Mouse (Mus musculus) heart, embryonic 14.5 days (tissue): ENCODE results near the gene Ice2. TPM values are rescaled to one million over a fixed set of nuclear protein-coding genes. Genes with fewer than 3 reads are reported as not detected.

ENCODE experiments used
- ATAC-seq: fragments of 200-750 bp; cut with Nextera tagmentation; 2 replicates; pipeline ENCODE4 v1.8.0; 2017; ENCODE audit warnings: low read depth, moderate TSS enrichment; ENCODE audit not compliant: insufficient number of reproducible peaks, insufficient read depth, low FRiP score
- H3K27ac ChIP-seq, 2 experiments: fragments of 200-500 bp in 1 of 2; fragments of 300-500 bp in 1 of 2; sonication (generic) in 1 of 2; replicated peaks in 1 of 2; 2 replicates each; pipeline ENCODE4 v1.5.1; 2012 to 2014; ENCODE audit warnings: low read depth in 2 of 2, low read length in 2 of 2, control low read depth in 1 of 2, mild to moderate bottlenecking in 1 of 2, mixed read lengths in 1 of 2; ENCODE audit not compliant: control insufficient read depth in 1 of 2, insufficient read depth in 1 of 2
- H3K27me3 ChIP-seq: fragments of 300-500 bp; sonication (generic); 2 replicates; pipeline ENCODE4 v1.6.1; 2014; ENCODE audit warnings: mild to moderate bottlenecking, low read length, control low read depth; ENCODE audit not compliant: control insufficient read depth, insufficient read depth
- H3K36me3 ChIP-seq: fragments of 300-500 bp; sonication (generic); 2 replicates; pipeline ENCODE4 v1.6.1; 2014; ENCODE audit warnings: mild to moderate bottlenecking, control low read depth, low read length, mixed read lengths; ENCODE audit not compliant: control insufficient read depth, insufficient read depth
- H3K4me1 ChIP-seq, 2 experiments: fragments of 200-500 bp in 1 of 2; fragments of 300-500 bp in 1 of 2; sonication (generic) in 1 of 2; 2 replicates each; pipeline ENCODE4 v1.6.1; 2012 to 2014; ENCODE audit warnings: low read length in 2 of 2, control low read depth in 1 of 2, mixed read lengths in 1 of 2; ENCODE audit not compliant: control insufficient read depth in 2 of 2, insufficient read depth in 2 of 2
- H3K4me2 ChIP-seq: fragments of 300-500 bp; sonication (generic); 2 replicates; pipeline ENCODE4 v1.6.1; 2014; ENCODE audit warnings: mild to moderate bottlenecking, low read length
- H3K4me3 ChIP-seq, 2 experiments: fragments of 200-500 bp in 1 of 2; fragments of 300-500 bp in 1 of 2; sonication (generic) in 1 of 2; 2 replicates each; pipeline ENCODE4 v1.5.1; 2012 to 2014; ENCODE audit warnings: low read length in 2 of 2, mild to moderate bottlenecking in 2 of 2, control low read depth in 1 of 2, low read depth in 1 of 2, moderate library complexity in 1 of 2; ENCODE audit not compliant: control insufficient read depth in 1 of 2, insufficient read depth in 1 of 2
- H3K9ac ChIP-seq: fragments of 300-500 bp; sonication (generic); 2 replicates; pipeline ENCODE4 v1.6.1; 2014; ENCODE audit warnings: mild to moderate bottlenecking, low read length
- H3K9me3 ChIP-seq: fragments of 300-500 bp; sonication (generic); 2 replicates; pipeline ENCODE4 v1.6.1; 2016; ENCODE audit warnings: low read length, control low read depth; ENCODE audit not compliant: control insufficient read depth
- WGBS: fragments of 180-500 bp; shearing (Covaris S2); extraction: QIAGEN DNeasy Blood & Tissue Kit; methylation state at CpG from one replicate; pipeline ENCODE4 v1.1.7; 2014; 5-methylcytosine and 5-hydroxymethylcytosine counted together
- polyA plus RNA-seq: library from polyadenylated mRNA; unstranded; fragments of >200 nt; fragmentation: Nextera tagmentation; extraction: Ambion mirVana; gene quantifications from 2 replicates; pipeline ENCODE4 v1.2.1, GENCODE M21; 2014

The Ice2 gene
- polyA plus RNA-seq = 10.9 and 13.9 TPM in 2 replicates

DNA sequence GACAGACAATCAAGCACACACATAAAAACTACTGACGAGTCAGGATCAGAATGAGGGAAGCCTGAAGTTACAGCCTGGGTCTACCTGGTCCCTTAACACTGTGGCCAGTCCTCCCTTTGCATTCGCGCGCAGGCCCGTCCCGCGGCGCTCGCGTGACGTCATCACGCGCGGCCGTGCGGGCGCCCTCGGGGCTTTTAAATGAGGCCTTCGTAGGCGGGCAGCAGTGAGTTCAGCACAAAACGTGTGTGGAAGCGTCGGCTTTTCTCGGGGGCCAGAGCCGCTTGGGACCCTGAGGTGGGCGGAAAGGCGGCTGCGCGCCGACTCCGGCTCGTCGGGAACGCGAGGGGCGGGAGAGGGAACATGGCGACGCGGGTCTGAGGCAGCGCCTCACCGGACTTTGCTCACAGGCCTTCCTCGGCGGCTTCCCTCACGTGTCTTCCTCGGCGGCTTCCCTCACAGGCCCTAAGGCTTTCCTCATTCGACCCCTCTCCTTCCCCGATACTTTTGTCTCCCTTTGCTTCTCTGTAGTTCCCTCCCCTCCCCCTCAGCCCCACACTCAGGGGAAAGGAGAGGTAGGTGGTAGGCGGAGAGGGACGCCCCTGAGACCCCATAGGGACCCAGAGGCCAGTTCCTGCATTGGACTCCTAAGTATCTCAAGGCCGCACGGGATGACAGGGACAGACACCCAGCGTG, at the start of gene Ice2:
Gene Ice2 (plus strand): TSS at position 147 of the 693 bp plus-strand sequence.
- Histone ChIP-seq H3K27me3 (no peaks in the 10 kb centered on the region), H3K4me1 (peaks cover 0 to 8% of the 10 kb centered on the region in 2 experiments; a peak in 3 of 4 replicates), H3K36me3 (peaks cover 14% of the 10 kb centered on the region), H3K4me2 (peak within 1 kb of the TSS; percentile 93), H3K27ac (peak within 1 kb of the TSS; percentile 92 to 97), H3K4me3 (peak within 1 kb of the TSS; percentile 70 to 94), H3K9me3 (no peaks in the 10 kb centered on the region), H3K9ac (peak within 1 kb of the TSS; percentile 89)
- peak; percentile 77; the same call in 1 of the 2 replicates for ATAC-seq
- WGBS = under 1% methylated on average over 53 of the region's 53 CpGs

DNA sequence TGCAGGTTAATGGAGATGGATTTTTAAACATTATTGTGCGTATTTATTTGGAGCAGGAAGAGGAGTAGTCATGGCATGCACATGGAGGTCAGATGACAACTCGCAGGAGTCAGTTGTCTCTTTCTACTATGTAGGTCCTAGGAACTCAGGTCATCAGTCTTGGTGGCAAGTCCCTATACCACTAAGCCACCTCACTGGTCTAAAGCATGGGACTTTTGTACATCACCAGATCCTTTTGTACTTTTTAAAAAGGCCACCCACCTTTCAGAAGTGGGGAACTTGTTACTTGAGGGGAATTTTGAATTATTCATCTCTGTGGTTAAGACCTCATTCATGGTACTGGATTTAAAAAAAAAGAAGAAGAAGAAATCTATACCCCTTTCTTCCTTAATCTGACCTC, 48.2 kb upstream of the Ice2 start:
- Histone ChIP-seq H3K27ac (no peak overlapping the region), H3K9me3 (no peaks in the 10 kb centered on the region), H3K4me1 (peaks cover 0 to 4% of the 10 kb centered on the region in 2 experiments; a peak in 1 of 4 replicates), H3K9ac (no peak overlapping the region), H3K4me2 (no peak overlapping the region), H3K36me3 (no peaks in the 10 kb centered on the region), H3K4me3 (no peak overlapping the region), H3K27me3 (no peaks in the 10 kb centered on the region)
- 88% methylated on average over 2 of the region's 2 CpGs for WGBS
- no peak for ATAC-seq

- Histone ChIP-seq H3K4me1 (no peaks in the 10 kb centered on the region), H3K27me3 (no peaks in the 10 kb centered on the region), H3K27ac (no peak overlapping the region), H3K36me3 (no peaks in the 10 kb centered on the region), H3K9me3 (no peaks in the 10 kb centered on the region), H3K4me2 (no peak overlapping the region), H3K9ac (no peak overlapping the region), H3K4me3 (no peak overlapping the region)
- WGBS = 92% methylated on average over 6 of the region's 6 CpGs
- no peak for ATAC-seq
Measured at GRCm38 (mm10) chr9:69354228-69354627, 43.5 kb upstream of the Ice2 start.

GRCm38 (mm10) chr9:69357834-69358233, 39.9 kb upstream of the Ice2 start:
- WGBS = 27% methylated on average over 3 of the region's 3 CpGs
- Histone ChIP-seq H3K9ac (no peak overlapping the region), H3K4me2 (no peak overlapping the region), H3K27me3 (no peaks in the 10 kb centered on the region), H3K4me1 (no peaks in the 10 kb centered on the region), H3K27ac (no peak overlapping the region), H3K36me3 (no peaks in the 10 kb centered on the region), H3K9me3 (no peaks in the 10 kb centered on the region), H3K4me3 (no peak overlapping the region)
- ATAC-seq = no peak

- WGBS = 85% methylated on average over 6 of the region's 6 CpGs
- no peak overlapping the region for H3K4me3 ChIP-seq
- no peak overlapping the region for H3K4me2 ChIP-seq
- no peaks in the 10 kb centered on the region for H3K36me3 ChIP-seq
- H3K9me3 ChIP-seq = no peaks in the 10 kb centered on the region
- no peak overlapping the region for H3K9ac ChIP-seq
- no peaks in the 10 kb centered on the region for H3K4me1 ChIP-seq
- H3K27me3 ChIP-seq = no peaks in the 10 kb centered on the region
- ATAC-seq = no peak
- H3K27ac ChIP-seq = no peak overlapping the region
Measured at GRCm38 (mm10) chr9:69358797-69359196, 38.9 kb upstream of the Ice2 start.

DNA sequence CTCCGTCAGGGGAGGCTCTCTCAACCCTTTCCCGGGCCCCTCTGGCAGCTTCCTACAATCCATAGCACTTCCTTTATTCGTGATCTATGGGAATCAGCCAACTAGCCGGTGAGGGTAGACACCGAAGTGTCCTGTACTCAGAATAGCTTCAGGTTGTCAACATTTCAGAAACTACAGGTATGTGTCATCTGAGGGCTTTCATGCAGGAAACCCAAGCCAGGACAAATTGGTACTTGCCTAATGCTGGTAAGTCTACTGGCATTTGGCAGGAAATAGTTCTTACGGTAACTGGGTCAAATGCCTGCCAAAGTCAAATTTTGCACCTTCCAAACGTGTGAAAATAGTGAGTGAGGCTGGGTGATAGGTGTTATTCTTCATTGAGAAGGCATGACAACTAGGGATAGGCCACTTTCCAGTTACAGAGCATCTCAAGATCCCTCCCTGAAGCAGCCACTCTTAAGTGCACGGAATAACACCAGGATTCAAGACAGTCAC, 35.7 kb upstream of the Ice2 start:
- Histone ChIP-seq H3K9me3 (no peaks in the 10 kb centered on the region), H3K9ac (no peak overlapping the region), H3K4me1 (no peaks in the 10 kb centered on the region), H3K36me3 (peaks cover 15% of the 10 kb centered on the region), H3K4me3 (no peak overlapping the region), H3K27me3 (no peaks in the 10 kb centered on the region), H3K4me2 (no peak overlapping the region), H3K27ac (no peak overlapping the region)
- ATAC-seq = no peak
- 77% methylated on average over 8 of the region's 8 CpGs for WGBS

DNA sequence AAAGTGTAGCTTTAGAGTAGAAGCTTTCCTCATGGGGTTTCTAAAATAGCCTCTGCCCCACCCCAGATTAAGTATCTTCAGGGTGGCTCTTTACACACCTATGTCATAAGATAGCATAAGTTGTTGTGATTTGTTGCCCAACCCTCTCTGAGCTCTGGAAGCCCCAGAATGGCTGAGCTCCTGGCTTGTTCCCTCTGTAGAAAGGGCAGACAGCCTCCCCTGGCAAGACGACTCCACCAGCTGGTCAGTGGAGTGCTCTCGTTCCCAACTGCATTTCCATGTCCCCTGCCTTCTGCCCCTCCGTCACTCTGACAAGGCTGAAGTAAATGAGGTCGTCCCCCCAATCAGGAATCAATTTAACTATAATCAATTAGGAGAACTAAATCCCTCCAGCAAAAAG, 34.9 kb upstream of the Ice2 start:
- H3K4me2 ChIP-seq = no peak overlapping the region
- no peak overlapping the region for H3K27ac ChIP-seq
- no peak overlapping the region for H3K4me3 ChIP-seq
- H3K36me3 ChIP-seq = peaks cover 15% of the 10 kb centered on the region
- ATAC-seq = no peak
- H3K9me3 ChIP-seq = no peaks in the 10 kb centered on the region
- H3K4me1 ChIP-seq = no peaks in the 10 kb centered on the region
- WGBS = 46% methylated on average over 4 of the region's 4 CpGs
- no peaks in the 10 kb centered on the region for H3K27me3 ChIP-seq
- H3K9ac ChIP-seq = no peak overlapping the region

GRCm38 (mm10) chr9:69364117-69364516, 33.6 kb upstream of the Ice2 start:
- H3K36me3 ChIP-seq = peaks cover 15% of the 10 kb centered on the region
- no peak overlapping the region for H3K4me2 ChIP-seq
- no peak overlapping the region for H3K27ac ChIP-seq
- 68% methylated on average over 16 of the region's 16 CpGs for WGBS
- no peak for ATAC-seq
- H3K4me1 ChIP-seq = no peaks in the 10 kb centered on the region
- no peaks in the 10 kb centered on the region for H3K27me3 ChIP-seq
- H3K9me3 ChIP-seq = no peaks in the 10 kb centered on the region
- H3K4me3 ChIP-seq = no peak overlapping the region
- no peak overlapping the region for H3K9ac ChIP-seq
